Mouse (Mus musculus): ENCODE measurements around the gene Frrs1l. TPM values are rescaled to one million over a fixed set of nuclear protein-coding genes. Genes with fewer than 3 reads are reported as not detected.
A peak's percentile ranks its signal among the peaks of the same experiment; 100 is the strongest.

The Frrs1l gene
- polyA plus RNA-seq, 1 experiment from 2014 or later, result 25.7 TPM

DNA sequence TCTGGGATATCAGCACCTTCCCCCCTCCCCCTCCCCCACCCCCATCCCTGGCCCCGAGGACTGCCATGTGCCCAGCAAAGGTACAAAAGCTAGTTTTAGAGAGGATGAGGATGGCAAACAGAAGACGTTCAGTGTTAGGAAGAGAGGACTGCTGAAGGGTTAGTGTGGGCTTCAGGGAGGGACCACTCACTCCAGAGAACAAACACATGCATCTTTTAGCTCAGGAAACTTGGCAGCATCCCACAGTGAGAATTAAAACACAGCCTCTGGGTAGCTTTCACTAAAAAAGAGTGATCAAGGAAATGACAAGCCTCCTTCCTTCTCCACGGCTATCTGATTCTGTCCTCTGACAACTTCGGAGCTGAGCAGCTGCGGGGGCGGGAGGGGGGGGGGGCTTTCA, 20.7 kb upstream of the Frrs1l start:
- Histone ChIP-seq H3K9ac (no peak overlapping the region), H3K4me2 (no peak overlapping the region), H3K9me3 (no peaks in the 10 kb centered on the region), H3K4me3 (no peak overlapping the region), H3K27me3 (no peaks in the 10 kb centered on the region), H3K27ac (replicated peaks) (no peak overlapping the region), H3K4me1 (replicated peaks) (no peaks in the 10 kb centered on the region), H3K36me3 (no peaks in the 10 kb centered on the region)
- no peak for ATAC-seq (ENCODE audit: low FRiP score, low read depth)
- 15% methylated on average over 6 of the region's 6 CpGs for WGBS

DNA sequence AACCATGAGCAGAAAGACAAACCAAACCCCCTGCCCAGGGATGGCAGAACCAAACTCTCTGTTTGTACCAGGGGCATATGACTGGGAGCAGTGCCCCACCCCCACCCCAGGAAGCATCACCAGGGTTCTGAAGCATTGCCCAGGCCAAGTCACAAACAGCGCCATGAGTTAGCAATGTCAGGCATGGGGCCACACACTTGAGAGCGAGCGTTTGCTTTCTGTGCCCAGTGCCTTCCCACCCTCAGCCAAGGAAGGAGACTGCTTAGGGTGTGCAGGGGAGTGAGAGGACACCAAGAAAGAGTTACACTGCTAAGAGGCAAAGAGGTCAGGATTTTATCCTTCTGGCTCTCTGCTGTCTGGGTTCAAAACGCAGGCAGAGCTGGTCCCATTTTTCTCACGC, 20.2 kb upstream of the Frrs1l start:
- WGBS, result 56% methylated on average over 5 of the region's 5 CpGs

DNA sequence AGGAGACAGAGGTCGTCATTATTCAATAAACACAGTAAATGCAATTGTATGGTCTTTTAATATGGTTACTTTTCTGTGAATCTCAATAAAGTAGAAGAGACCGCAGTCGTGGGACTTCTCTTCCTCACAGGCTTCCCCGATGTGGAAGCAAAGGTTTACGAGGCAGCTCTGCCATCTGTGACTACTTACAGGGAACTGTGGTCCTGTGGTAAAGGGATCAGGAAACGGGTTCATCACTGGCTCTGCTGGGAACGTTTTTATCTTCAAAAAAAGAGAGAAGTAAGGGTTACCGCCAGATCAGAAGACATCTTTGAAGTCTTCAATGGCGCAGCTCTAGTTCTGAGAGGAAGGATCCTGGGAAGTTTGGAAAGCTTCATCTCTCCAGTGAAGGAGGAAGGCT, 17.5 kb upstream of the Frrs1l start:
- H3K27me3 ChIP-seq, result no peaks in the 10 kb centered on the region
- H3K27ac ChIP-seq (replicated peaks), result no peak overlapping the region
- no peaks in the 10 kb centered on the region for H3K4me1 ChIP-seq (replicated peaks)

More for the DNA sequence above, 20.2 kb upstream of the Frrs1l start:
- Histone ChIP-seq H3K36me3 (no peaks in the 10 kb centered on the region), H3K4me1 (replicated peaks) (no peaks in the 10 kb centered on the region), H3K27me3 (no peaks in the 10 kb centered on the region), H3K4me3 (no peak overlapping the region), H3K4me2 (no peak overlapping the region), H3K27ac (replicated peaks) (no peak overlapping the region), H3K9ac (no peak overlapping the region), H3K9me3 (no peaks in the 10 kb centered on the region)
- ATAC-seq (ENCODE audit: low FRiP score, low read depth), result no peak

DNA sequence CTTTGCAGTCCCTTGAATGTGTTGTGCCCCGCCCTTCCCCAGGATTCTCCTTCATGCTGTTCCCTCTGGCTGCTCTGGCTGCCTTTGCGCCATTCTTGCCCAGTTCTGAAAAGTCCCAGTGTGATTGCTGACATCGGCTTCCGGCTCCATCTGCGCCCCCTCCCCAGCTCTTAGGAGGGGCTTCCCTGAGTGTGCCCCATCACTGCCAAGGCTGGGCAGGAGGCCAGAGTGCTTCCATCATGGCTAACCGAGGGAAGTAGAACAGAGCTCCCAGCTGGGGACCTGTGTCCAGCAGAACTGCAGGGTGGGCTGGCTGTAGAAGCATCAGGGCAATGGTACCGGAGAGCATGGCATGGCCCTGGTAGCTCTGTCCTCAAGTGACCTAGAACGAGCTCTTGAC, 14.8 kb upstream of the Frrs1l start:
- 0 out of 2 replicates have a peak overlapping the region, but pooled peaks have one; percentile 7 for H3K27ac ChIP-seq (replicated peaks)
- no peaks in the 10 kb centered on the region for H3K36me3 ChIP-seq
- no peaks in the 10 kb centered on the region for H3K27me3 ChIP-seq
- peak; percentile 78 for ATAC-seq (ENCODE audit: low FRiP score, low read depth)
- H3K9me3 ChIP-seq, result no peaks in the 10 kb centered on the region
- 56% methylated on average over 8 of the region's 8 CpGs for WGBS
- no peak overlapping the region for H3K4me3 ChIP-seq
- H3K4me1 ChIP-seq (replicated peaks), result no peaks in the 10 kb centered on the region
- no peak overlapping the region for H3K4me2 ChIP-seq
- H3K9ac ChIP-seq, result no peak overlapping the region

More for the DNA sequence above, 17.5 kb upstream of the Frrs1l start:
- no peak for ATAC-seq (ENCODE audit: low FRiP score, low read depth)
- Histone ChIP-seq H3K4me3 (no peak overlapping the region), H3K9me3 (no peaks in the 10 kb centered on the region), H3K4me2 (no peak overlapping the region), H3K9ac (no peak overlapping the region), H3K36me3 (no peaks in the 10 kb centered on the region)
- WGBS, result 84% methylated on average over 9 of the region's 9 CpGs

DNA sequence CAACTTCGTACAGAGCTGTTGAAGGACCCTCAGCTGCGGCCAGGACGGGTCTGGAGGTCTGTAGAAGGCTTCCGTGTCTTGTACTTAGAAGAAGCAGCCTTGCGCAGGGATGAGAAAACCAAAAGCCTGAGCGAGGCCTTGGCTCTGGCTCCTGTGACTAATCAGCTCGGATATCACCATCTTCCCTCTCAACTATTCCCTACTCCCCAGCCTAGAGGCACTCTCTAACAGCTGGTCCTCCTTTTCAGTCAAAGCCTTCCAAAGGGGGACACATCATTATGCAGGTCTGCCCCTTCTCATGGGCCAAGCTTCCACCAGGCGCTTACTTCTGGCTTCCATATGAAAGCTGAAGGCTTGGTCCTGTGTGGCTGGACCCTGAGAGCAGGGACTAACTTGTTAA, 13.7 kb upstream of the Frrs1l start:
- no peak overlapping the region for H3K27ac ChIP-seq (replicated peaks)
- no peak overlapping the region for H3K9ac ChIP-seq
- H3K4me2 ChIP-seq, result no peak overlapping the region
- 77% methylated on average over 8 of the region's 8 CpGs for WGBS
- no peaks in the 10 kb centered on the region for H3K27me3 ChIP-seq
- no peaks in the 10 kb centered on the region for H3K9me3 ChIP-seq
- ATAC-seq (ENCODE audit: low FRiP score, low read depth), result no peak
- no peak overlapping the region for H3K4me3 ChIP-seq
- H3K36me3 ChIP-seq, result no peaks in the 10 kb centered on the region
- H3K4me1 ChIP-seq (replicated peaks), result no peaks in the 10 kb centered on the region

DNA sequence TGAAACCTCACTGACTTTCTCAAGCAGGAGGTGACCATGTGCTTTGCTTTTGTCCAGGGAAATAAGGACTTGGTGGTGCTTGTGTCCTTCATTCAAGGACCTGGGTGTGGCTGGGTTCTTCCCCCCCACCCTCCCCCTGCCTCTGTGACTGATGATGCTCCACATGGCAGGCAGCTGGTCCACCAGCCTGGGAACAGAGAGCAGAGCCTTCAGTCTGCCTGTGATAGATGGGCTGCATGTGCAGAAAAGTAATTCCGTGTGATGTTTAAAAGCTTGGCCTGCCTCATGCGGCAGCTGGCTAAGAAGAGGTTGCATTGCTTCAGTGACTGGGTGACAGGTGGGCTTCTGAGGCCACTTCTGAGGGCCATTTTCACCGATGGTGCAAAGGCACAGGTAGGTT, 12.6 kb upstream of the Frrs1l start:
- H3K4me2 ChIP-seq, result no peak overlapping the region
- no peaks in the 10 kb centered on the region for H3K4me1 ChIP-seq (replicated peaks)
- H3K4me3 ChIP-seq, result no peak overlapping the region
- 42% methylated on average over 3 of the region's 3 CpGs for WGBS
- H3K27me3 ChIP-seq, result no peaks in the 10 kb centered on the region
- H3K27ac ChIP-seq (replicated peaks), result 0 out of 2 replicates have a peak overlapping the region, but pooled peaks have one; percentile 21
- no peaks in the 10 kb centered on the region for H3K9me3 ChIP-seq
- peak; percentile 38; the same call in 1 of the 2 replicates for ATAC-seq (ENCODE audit: low FRiP score, low read depth)
- H3K9ac ChIP-seq, result no peak overlapping the region
- no peaks in the 10 kb centered on the region for H3K36me3 ChIP-seq

DNA sequence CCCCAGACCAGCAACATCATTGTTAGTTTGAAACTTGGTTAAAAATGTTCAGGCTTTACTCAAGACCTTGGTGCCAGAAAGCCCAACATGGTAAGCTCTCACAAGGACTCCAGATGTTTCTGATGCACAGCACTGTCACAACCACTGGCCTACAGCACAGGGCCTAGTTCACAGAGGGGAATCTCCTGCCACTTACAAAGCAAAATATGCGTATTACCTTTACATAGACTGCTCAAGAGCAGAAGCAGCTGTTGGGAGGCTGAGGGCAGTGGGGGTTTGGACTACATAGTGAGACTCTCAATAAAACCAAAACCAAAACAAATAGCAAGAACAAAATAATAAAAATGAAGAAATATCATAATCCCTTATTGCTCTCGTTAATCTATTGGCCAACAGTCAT, 11.2 kb upstream of the Frrs1l start:
- 92% methylated on average over 2 of the region's 2 CpGs for WGBS
- no peak overlapping the region for H3K4me3 ChIP-seq
- H3K9ac ChIP-seq, result no peak overlapping the region
- H3K27me3 ChIP-seq, result no peaks in the 10 kb centered on the region
- H3K9me3 ChIP-seq, result no peaks in the 10 kb centered on the region
- no peak for ATAC-seq (ENCODE audit: low FRiP score, low read depth)
- H3K27ac ChIP-seq (replicated peaks), result no peak overlapping the region
- no peaks in the 10 kb centered on the region for H3K4me1 ChIP-seq (replicated peaks)
- no peak overlapping the region for H3K4me2 ChIP-seq
- H3K36me3 ChIP-seq, result no peaks in the 10 kb centered on the region

DNA sequence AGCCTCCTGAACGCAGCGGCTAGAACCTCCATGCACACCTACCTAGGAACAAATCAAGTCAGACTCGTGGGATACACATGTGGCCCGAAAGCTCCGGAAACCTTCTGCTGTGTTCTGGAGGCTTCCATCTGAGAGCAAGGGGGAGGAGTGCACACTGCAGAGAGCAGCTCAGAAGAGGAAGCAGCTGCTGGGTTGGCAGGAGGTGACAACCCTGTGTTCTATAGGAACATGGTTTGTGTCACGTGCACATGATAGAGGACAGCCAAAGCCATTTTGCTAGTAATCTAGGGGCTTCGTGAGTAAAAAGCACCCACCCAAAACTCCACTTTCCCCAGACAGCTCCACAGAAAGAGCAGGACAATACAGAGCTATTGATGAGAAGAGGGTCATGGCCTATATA, 3.1 kb upstream of the Frrs1l start:
- ATAC-seq (ENCODE audit: low FRiP score, low read depth), result no peak
- Histone ChIP-seq H3K4me1 (replicated peaks) (peaks cover 11% of the 10 kb centered on the region), H3K27ac (replicated peaks) (no peak overlapping the region), H3K9me3 (no peaks in the 10 kb centered on the region), H3K4me3 (no peak overlapping the region), H3K4me2 (no peak overlapping the region), H3K9ac (no peak overlapping the region), H3K36me3 (no peaks in the 10 kb centered on the region), H3K27me3 (no peaks in the 10 kb centered on the region)
- WGBS, result 80% methylated on average over 7 of the region's 7 CpGs

DNA sequence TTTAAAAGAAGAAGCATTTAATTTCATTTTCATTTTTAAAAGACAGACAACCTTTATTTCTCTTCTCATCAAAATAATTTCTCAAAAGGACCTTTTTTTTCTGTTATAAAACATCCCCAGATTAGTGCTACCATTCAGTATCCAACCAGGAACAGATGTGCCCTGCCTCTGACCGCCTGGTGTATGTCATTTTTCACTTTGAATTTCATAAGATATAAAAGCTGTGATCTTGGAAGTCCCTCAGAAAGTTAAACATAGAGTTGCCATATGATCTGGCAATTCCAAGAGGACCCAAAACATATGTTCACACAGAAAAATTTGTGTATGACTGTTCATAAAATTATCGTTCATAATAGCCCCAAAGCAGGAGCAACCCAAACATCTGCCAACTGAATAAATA, 1.8 kb upstream of the Frrs1l start:
- Histone ChIP-seq H3K4me1 (replicated peaks) (peaks cover 22% of the 10 kb centered on the region), H3K9me3 (no peaks in the 10 kb centered on the region), H3K4me2 (no peak overlapping the region), H3K4me3 (no peak overlapping the region), H3K9ac (no peak overlapping the region), H3K27ac (replicated peaks) (no peak overlapping the region), H3K36me3 (no peaks in the 10 kb centered on the region), H3K27me3 (no peaks in the 10 kb centered on the region)
- WGBS, result 77% methylated on average over 2 of the region's 2 CpGs
- ATAC-seq (ENCODE audit: low FRiP score, low read depth), result no peak

DNA sequence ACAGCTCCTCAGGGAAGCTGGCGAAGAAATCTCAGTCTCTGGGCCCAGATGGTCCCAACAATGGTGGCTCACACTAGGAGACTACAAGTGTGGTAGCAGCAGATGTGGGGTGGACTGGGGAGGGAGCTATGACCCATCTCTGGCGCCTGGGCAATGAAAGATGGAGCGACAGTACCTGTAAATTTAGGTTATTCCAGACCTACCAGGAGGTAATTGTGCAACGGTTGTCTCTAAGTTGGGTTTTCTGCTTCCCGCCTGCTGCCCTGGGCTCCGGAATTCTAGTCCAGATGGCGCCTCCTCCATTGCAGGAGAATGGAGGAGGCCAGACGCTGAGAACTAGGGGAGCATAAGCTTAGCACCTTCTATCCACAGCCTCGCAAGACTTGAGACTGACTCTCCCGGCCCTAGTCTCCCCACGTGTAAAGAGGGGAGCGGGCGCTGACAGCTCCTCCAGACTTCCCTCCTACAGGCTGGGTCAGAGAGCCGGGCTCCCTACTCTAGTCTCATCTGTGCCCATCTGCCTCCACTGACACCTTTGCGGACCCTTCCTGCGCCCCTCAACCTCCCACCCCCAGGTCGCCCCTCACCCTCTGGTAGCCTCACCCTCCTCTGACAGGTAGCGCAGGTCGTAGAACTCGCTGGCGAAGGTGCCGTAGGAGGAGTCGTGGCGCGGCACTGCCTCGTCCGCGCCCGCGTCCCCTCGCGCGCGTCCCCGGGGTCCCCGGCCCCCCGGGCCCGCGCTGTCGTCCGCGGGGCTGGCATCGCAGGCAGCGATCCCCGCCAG, 568 bp downstream of the Frrs1l start:
- WGBS, result 1% methylated on average over 41 of the region's 45 CpGs
- Histone ChIP-seq H3K36me3 (no peaks in the 10 kb centered on the region), H3K4me1 (replicated peaks) (peaks cover 22% of the 10 kb centered on the region), H3K4me3 (peak overlapping the region; percentile 86), H3K27me3 (no peaks in the 10 kb centered on the region), H3K27ac (replicated peaks) (peak overlapping the region; percentile 91), H3K9ac (peak overlapping the region; percentile 82), H3K4me2 (peak overlapping the region; percentile 79), H3K9me3 (no peaks in the 10 kb centered on the region)
- ATAC-seq (ENCODE audit: low FRiP score, low read depth), result peak; percentile 83

DNA sequence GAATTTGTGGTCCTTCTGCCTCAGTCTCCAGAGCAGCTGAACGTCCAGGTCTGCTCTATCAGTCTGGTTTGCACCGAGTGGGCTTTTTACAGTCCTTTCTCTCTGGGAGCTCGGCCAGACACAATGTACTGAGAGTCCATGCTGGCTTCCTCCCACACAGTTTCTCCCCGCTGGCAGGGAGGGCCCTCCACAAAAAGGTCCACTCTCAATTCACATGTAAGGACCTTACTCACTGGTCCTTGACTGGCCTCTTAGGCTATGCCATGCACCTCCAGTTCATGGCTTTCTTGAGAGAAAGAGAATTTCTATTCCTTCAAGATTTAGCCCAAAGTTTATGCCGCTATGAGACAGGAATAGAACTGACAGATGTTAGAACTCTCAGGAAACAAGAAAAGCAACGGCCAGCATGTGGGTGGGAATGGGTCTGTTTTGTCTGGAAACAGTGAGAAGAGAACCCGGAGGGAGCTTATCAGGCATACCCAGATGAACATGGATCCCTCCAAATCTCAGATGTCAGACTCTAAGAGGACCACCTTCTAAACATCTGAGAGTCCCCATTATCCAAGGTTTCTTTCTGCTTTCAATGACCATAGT, 24.5 kb downstream of the Frrs1l start:
- Histone ChIP-seq H3K27ac (replicated peaks) (no peak overlapping the region), H3K4me2 (no peak overlapping the region), H3K9ac (no peak overlapping the region), H3K36me3 (peaks cover 50% of the 10 kb centered on the region), H3K4me3 (no peak overlapping the region), H3K9me3 (no peaks in the 10 kb centered on the region), H3K4me1 (replicated peaks) (no peaks in the 10 kb centered on the region), H3K27me3 (no peaks in the 10 kb centered on the region)
- no peak for ATAC-seq (ENCODE audit: low FRiP score, low read depth)
- 77% methylated on average over 7 of the region's 7 CpGs for WGBS

DNA sequence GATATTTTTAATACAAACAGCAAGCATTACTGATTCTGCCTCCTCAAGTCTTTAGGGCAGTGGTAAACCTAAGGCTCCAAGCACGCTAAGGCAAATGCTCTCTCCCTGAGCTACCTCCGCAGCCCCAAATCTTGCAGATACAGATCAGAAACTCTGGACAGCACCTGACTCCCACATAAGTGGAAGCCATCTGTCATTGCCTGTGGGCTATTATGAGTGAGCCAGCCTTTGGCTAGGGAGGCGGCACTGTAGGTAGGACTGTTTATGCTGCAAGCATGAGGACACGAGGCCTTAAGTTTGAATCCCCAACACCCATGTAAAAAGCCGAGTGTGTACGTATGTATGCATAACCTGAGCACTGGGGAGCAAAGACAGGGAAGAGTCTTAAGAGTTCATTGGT, 26.5 kb downstream of the Frrs1l start:
- ATAC-seq (ENCODE audit: low FRiP score, low read depth), result no peak
- H3K4me2 ChIP-seq, result no peak overlapping the region
- no peaks in the 10 kb centered on the region for H3K4me1 ChIP-seq (replicated peaks)
- H3K27ac ChIP-seq (replicated peaks), result no peak overlapping the region
- no peak overlapping the region for H3K4me3 ChIP-seq
- peaks cover 60% of the 10 kb centered on the region for H3K36me3 ChIP-seq
- H3K9ac ChIP-seq, result no peak overlapping the region
- no peaks in the 10 kb centered on the region for H3K9me3 ChIP-seq
- H3K27me3 ChIP-seq, result no peaks in the 10 kb centered on the region
- 93% methylated on average over 6 of the region's 6 CpGs for WGBS
